Mouse (Mus musculus) embryonic facial prominence, embryonic 13.5 days (tissue): ENCODE results near the gene Creld2. TPM values are rescaled to one million over a fixed set of nuclear protein-coding genes. Genes with fewer than 3 reads are reported as not detected.

ENCODE experiments used
- ATAC-seq: fragments of 200-750 bp; cut with Nextera tagmentation; 2 replicates; pipeline ENCODE4 v1.8.0; 2017; ENCODE audit warnings: low read depth; ENCODE audit not compliant: insufficient number of reproducible peaks, insufficient read depth, low FRiP score, low TSS enrichment
- H3K27ac ChIP-seq: fragments of 300-500 bp; sonication (generic); 2 replicates; pipeline ENCODE4 v1.5.1; 2015; ENCODE audit warnings: moderate library complexity, mild to moderate bottlenecking, inconsistent platforms
- H3K27me3 ChIP-seq: fragments of 300-500 bp; sonication (generic); 2 replicates; pipeline ENCODE4 v1.6.1; 2015; ENCODE audit warnings: mild to moderate bottlenecking, inconsistent platforms
- H3K36me3 ChIP-seq: fragments of 300-500 bp; sonication (generic); 2 replicates; pipeline ENCODE4 v1.6.1; 2015; ENCODE audit warnings: mild to moderate bottlenecking, inconsistent platforms
- H3K4me1 ChIP-seq: fragments of 300-500 bp; sonication (generic); 2 replicates; pipeline ENCODE4 v1.6.1; 2015; ENCODE audit warnings: inconsistent platforms
- H3K4me2 ChIP-seq: fragments of 300-500 bp; sonication (generic); 2 replicates; pipeline ENCODE4 v1.6.1; 2015; ENCODE audit warnings: moderate library complexity, mild to moderate bottlenecking, inconsistent platforms
- H3K4me3 ChIP-seq: fragments of 300-500 bp; sonication (generic); 2 replicates; pipeline ENCODE4 v1.5.1; 2015; ENCODE audit warnings: mild to moderate bottlenecking, inconsistent platforms
- H3K9ac ChIP-seq: fragments of 300-500 bp; sonication (generic); 2 replicates; pipeline ENCODE4 v1.6.1; 2015; ENCODE audit warnings: mild to moderate bottlenecking, inconsistent platforms
- H3K9me3 ChIP-seq: fragments of 300-500 bp; sonication (generic); 2 replicates; pipeline ENCODE4 v1.6.1; 2016; ENCODE audit warnings: inconsistent platforms
- WGBS: fragments of 180-500 bp; shearing (Covaris S2); methylation state at CpG from one replicate; pipeline ENCODE4 v1.1.7; 2015; ENCODE audit warnings: mixed read lengths; 5-methylcytosine and 5-hydroxymethylcytosine counted together
- polyA plus RNA-seq: library from polyadenylated mRNA; unstranded; fragments of >200 nt; fragmentation: Nextera tagmentation; extraction: Ambion mirVana; gene quantifications from 2 replicates; pipeline ENCODE4 v1.2.1, GENCODE M21; 2015

The Creld2 gene
- polyA plus RNA-seq, 1 experiment from 2014 or later: 74.7 TPM

DNA sequence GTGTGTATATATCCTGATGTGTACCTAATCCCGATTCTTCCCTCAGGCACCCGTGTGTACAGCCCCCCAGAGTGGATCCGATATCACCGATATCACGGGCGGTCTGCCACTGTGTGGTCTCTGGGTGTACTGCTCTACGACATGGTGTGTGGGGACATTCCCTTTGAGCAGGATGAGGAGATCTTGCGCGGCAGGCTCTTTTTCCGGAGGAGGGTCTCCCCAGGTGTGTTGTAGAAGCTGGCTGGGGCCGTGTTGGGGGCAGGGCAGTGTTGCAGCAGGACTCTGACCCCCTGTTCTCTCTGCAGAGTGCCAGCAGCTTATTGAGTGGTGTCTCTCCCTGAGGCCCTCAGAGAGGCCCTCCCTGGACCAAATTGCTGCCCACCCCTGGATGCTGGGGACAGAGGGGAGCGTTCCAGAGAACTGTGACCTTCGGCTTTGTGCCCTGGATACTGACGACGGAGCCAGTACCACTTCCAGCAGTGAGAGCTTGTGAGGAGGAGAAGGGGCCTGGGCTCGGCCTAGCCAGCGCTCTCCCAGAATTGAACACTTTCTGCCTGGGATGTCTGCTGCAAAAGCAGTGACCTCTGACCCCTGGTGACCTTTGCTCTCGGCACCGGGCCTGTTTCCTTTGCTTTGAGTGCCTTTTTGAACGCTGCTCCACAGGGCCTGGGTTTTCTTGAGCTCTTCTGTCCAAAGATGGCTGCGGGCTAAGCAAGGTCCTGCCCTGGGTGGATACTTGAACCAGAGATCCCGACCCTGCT lies 45.0 kb downstream of the Creld2 start:
- peak overlapping the region; percentile 93 for H3K4me2 ChIP-seq
- peak overlapping the region; percentile 87 for H3K9ac ChIP-seq
- H3K27me3 ChIP-seq: no peaks in the 10 kb centered on the region
- H3K27ac ChIP-seq: peak overlapping the region; percentile 95
- H3K4me1 ChIP-seq: peaks cover 50% of the 10 kb centered on the region
- WGBS: 18% methylated on average over 22 of the region's 22 CpGs
- no peaks in the 10 kb centered on the region for H3K9me3 ChIP-seq
- peak; percentile 8; the same call in 1 of the 2 replicates for ATAC-seq
- H3K4me3 ChIP-seq: peak overlapping the region; percentile 81
- H3K36me3 ChIP-seq: peaks cover 34% of the 10 kb centered on the region

DNA sequence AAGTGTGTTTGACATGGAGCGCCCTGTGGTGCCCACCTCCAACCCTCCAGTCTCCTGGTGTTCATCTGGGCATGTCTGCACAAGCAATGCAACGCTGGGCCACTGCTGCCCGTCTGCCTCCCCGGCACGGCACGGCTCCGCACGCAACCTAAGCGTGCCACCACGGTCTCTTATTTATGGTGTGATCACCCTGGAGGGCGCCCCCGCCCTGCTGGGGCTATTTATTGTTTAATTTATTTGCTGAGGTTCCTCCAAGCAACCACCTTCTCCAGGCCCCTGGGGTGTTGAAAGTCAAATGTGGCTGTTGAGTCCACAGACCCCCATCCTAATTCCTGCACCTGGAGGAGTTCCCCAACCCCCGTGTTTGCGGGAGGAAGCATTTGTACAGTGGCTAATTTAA lies 45.6 kb downstream of the Creld2 start:
- H3K4me2 ChIP-seq: peak overlapping the region; percentile 93
- no peak for ATAC-seq
- H3K27me3 ChIP-seq: no peaks in the 10 kb centered on the region
- peak overlapping the region; percentile 81; the same call in 1 of the 2 replicates for H3K4me3 ChIP-seq
- H3K4me1 ChIP-seq: peaks cover 50% of the 10 kb centered on the region
- H3K27ac ChIP-seq: 0 out of 2 replicates have a peak overlapping the region, but pooled peaks have one; percentile 95
- WGBS: 74% methylated on average over 14 of the region's 14 CpGs
- H3K9ac ChIP-seq: peak overlapping the region; percentile 87
- no peaks in the 10 kb centered on the region for H3K9me3 ChIP-seq
- H3K36me3 ChIP-seq: peaks cover 34% of the 10 kb centered on the region

DNA sequence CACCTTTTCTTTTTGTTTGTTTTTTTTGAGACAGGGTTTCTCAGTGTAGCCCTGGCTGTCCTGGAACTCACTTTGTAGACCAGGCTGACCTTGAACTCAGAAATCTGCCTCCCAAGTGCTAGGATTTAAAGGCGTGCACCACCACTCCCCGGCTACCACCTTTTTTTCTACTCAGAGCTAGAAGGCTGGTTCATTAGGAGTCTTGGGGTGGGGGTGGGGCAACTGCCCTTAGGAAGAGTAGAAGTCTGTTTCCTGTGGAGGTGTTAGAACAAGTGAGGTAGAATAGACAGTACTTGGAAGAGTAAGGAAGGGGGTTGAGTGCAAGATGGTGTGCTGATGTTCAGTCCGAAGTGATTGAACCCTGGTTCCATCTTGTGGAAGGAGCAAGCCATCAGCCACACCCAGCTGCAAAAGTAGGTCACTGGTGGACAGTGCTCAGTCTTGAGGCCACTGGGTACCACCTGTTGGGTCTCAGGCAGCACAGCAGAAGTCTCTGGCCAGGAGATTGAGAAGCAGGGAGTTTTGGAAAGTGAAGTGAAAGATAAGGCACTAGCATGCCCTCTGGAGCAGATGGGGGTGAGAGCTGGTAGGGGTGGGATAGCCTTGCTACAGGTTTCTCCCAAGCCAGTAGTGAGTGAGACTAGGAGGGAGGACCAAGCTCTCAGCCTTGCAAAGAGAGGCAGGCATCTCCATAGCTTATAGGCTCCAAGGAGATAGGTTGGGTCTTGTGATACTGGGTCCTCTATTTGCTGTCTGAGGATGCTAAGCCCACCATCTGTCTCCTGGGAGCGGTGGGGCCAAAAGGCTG lies 46.6 kb downstream of the Creld2 start:
- 73% methylated on average over 4 of the region's 4 CpGs for WGBS
- 0 out of 2 replicates have a peak overlapping the region, but pooled peaks have one; percentile 16 for H3K9ac ChIP-seq
- H3K36me3 ChIP-seq: peaks cover 34% of the 10 kb centered on the region
- H3K4me1 ChIP-seq: peaks cover 50% of the 10 kb centered on the region
- no peak overlapping the region for H3K27ac ChIP-seq
- no peak overlapping the region for H3K4me2 ChIP-seq
- H3K27me3 ChIP-seq: no peaks in the 10 kb centered on the region
- ATAC-seq: no peak
- no peak overlapping the region for H3K4me3 ChIP-seq
- H3K9me3 ChIP-seq: no peaks in the 10 kb centered on the region

DNA sequence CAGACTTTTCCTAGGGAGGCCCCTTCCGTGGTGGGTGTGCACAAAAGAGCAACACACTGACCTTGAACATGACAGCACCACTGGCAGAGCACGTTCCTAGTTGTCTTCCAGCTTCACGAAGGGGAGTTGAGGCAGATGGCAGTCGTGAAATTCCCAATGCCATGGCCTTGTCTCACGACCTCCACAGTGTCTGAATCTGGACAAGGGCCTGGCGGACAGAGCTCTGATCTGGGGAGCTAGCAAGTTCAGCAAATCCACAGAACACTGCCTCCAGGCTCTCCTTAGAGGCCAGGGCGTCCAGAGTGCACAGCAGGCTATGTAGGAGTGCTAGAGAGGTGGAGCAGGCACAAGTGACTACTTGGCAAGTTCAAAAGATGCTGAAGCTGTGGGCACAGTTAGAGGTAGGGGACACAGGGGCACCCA lies 47.5 kb downstream of the Creld2 start:
- H3K4me2 ChIP-seq: no peak overlapping the region
- peaks cover 34% of the 10 kb centered on the region for H3K36me3 ChIP-seq
- ATAC-seq: no peak
- 45% methylated on average over 7 of the region's 7 CpGs for WGBS
- H3K4me3 ChIP-seq: no peak overlapping the region
- H3K27me3 ChIP-seq: no peaks in the 10 kb centered on the region
- H3K27ac ChIP-seq: peak overlapping the region; percentile 55; the same call in 1 of the 2 replicates
- 0 out of 2 replicates have a peak overlapping the region, but pooled peaks have one; percentile 16 for H3K9ac ChIP-seq
- no peaks in the 10 kb centered on the region for H3K9me3 ChIP-seq
- H3K4me1 ChIP-seq: peaks cover 43% of the 10 kb centered on the region

- no peak for ATAC-seq
- no peak overlapping the region for H3K4me2 ChIP-seq
- 14% methylated on average over 5 of the region's 5 CpGs for WGBS
Observed at GRCm38 (mm10) chr15:88867368-88868023, 48.0 kb downstream of the Creld2 start.

GRCm38 (mm10) chr15:88868024-88868742 lies 48.7 kb downstream of the Creld2 start:
- peaks cover 41% of the 10 kb centered on the region for H3K4me1 ChIP-seq
- no peak overlapping the region for H3K9ac ChIP-seq
- H3K27ac ChIP-seq: peak overlapping the region; percentile 55; the same call in 1 of the 2 replicates
- H3K27me3 ChIP-seq: no peaks in the 10 kb centered on the region
- no peak overlapping the region for H3K4me3 ChIP-seq
- ATAC-seq: no peak
- H3K4me2 ChIP-seq: no peak overlapping the region
- 71% methylated on average over 6 of the region's 6 CpGs for WGBS
- H3K9me3 ChIP-seq: no peaks in the 10 kb centered on the region
- H3K36me3 ChIP-seq: peaks cover 34% of the 10 kb centered on the region

More at GRCm38 (mm10) chr15:88867368-88868023, 48.0 kb downstream of the Creld2 start:
- H3K4me3 ChIP-seq: no peak overlapping the region
- H3K27me3 ChIP-seq: no peaks in the 10 kb centered on the region
- H3K9me3 ChIP-seq: no peaks in the 10 kb centered on the region
- H3K9ac ChIP-seq: no peak overlapping the region
- peaks cover 43% of the 10 kb centered on the region for H3K4me1 ChIP-seq
- peak overlapping the region; percentile 55; the same call in 1 of the 2 replicates for H3K27ac ChIP-seq
- H3K36me3 ChIP-seq: peaks cover 34% of the 10 kb centered on the region

- ATAC-seq: no peak
- H3K36me3 ChIP-seq: peaks cover 20% of the 10 kb centered on the region
- no peak overlapping the region for H3K4me2 ChIP-seq
- H3K4me1 ChIP-seq: peaks cover 23% of the 10 kb centered on the region
- no peak overlapping the region for H3K27ac ChIP-seq
- no peak overlapping the region for H3K4me3 ChIP-seq
- no peak overlapping the region for H3K9ac ChIP-seq
- H3K9me3 ChIP-seq: no peaks in the 10 kb centered on the region
- H3K27me3 ChIP-seq: peaks cover 4% of the 10 kb centered on the region; the same call in 1 of the 2 replicates
- 68% methylated on average over 5 of the region's 5 CpGs for WGBS
Observed at GRCm38 (mm10) chr15:88870418-88871185, 51.2 kb downstream of the Creld2 start.

- 87% methylated on average over 3 of the region's 3 CpGs for whole genome bisulfite sequencing
- Histone ChIP-seq H3K27me3 (peaks cover 8% of the 10 kb centered on the region; the same call in 1 of the 2 replicates), H3K4me2 (no peak overlapping the region), H3K4me3 (no peak overlapping the region), H3K36me3 (no peaks in the 10 kb centered on the region), H3K4me1 (peaks cover 10% of the 10 kb centered on the region; the same call in 1 of the 2 replicates), H3K9me3 (no peaks in the 10 kb centered on the region), H3K9ac (no peak overlapping the region), H3K27ac (no peak overlapping the region)
- ATAC-seq: no peak
Observed at GRCm38 (mm10) chr15:88874061-88874460, 54.6 kb downstream of the Creld2 start.

- Histone ChIP-seq H3K9ac (no peak overlapping the region), H3K9me3 (no peaks in the 10 kb centered on the region), H3K4me3 (no peak overlapping the region), H3K27me3 (peaks cover 8% of the 10 kb centered on the region; the same call in 1 of the 2 replicates), H3K4me1 (peaks cover 10% of the 10 kb centered on the region; the same call in 1 of the 2 replicates), H3K27ac (no peak overlapping the region), H3K4me2 (no peak overlapping the region), H3K36me3 (no peaks in the 10 kb centered on the region)
- 92% methylated on average over 6 of the region's 6 CpGs for WGBS
- no peak for ATAC-seq
Observed at GRCm38 (mm10) chr15:88874477-88874876, 55.0 kb downstream of the Creld2 start.

DNA sequence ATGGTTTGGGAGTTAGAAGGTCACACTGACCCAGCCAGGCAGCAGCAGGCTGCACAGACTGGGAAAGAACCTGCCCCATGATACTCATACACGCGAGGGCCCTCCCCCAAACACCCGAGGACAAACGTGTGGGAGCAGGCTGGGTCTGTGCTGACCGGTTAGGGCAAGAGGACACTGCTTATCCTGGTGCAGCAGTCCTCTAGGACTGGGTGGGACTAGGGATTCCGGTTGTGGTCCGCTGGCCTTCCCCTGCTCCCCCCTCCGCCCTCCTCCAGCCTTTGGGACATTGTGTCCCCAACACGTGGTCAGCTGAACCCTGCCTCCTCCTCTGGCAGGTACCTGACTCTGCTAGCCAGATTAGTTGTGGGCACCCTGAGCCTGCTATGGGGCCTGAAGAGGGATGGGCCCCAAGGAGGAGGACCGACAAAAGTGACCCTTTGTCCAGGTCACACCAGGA lies 56.2 kb downstream of the Creld2 start:
- H3K4me2 ChIP-seq: peak overlapping the region; percentile 49; the same call in 1 of the 2 replicates
- ATAC-seq: no peak
- H3K27me3 ChIP-seq: peaks cover 8% of the 10 kb centered on the region; the same call in 1 of the 2 replicates
- no peak overlapping the region for H3K27ac ChIP-seq
- peaks cover 10% of the 10 kb centered on the region; the same call in 1 of the 2 replicates for H3K4me1 ChIP-seq
- H3K4me3 ChIP-seq: no peak overlapping the region
- 26% methylated on average over 10 of the region's 10 CpGs for WGBS
- H3K9me3 ChIP-seq: no peaks in the 10 kb centered on the region
- no peak overlapping the region for H3K9ac ChIP-seq
- no peaks in the 10 kb centered on the region for H3K36me3 ChIP-seq
